Mouse (Mus musculus): ENCODE data around the gene Ikzf3.

The Ikzf3 gene

GRCm38 (mm10) chr11:98568326-98568725, 22.5 kb upstream of the Ikzf3 start:
- no peak for DNase-seq (ENCODE audit: low spot score)

- DNase-seq (ENCODE audit: low spot score), result no peak
Measured at GRCm38 (mm10) chr11:98563921-98564414, 18.1 kb upstream of the Ikzf3 start.

DNA sequence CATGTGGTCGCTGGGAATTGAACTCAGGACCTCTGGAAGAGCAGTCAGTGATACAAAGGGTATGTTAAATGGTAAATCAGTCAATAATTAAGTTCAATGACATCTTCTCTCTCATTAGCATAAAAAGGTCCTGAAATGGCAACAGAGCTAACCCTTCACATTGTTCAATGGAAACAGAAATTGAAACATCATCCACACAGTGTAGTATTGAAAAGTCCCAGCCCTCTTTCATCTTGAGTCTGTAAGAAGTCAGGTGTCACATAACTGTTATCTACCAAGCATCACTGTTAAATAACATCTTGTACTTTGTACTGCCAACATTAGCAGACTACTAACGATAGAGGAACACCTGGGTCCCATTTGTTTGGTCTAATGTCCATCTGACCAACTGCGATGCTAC, 17.2 kb upstream of the Ikzf3 start:
- no peak for DNase-seq (ENCODE audit: low spot score)

DNA sequence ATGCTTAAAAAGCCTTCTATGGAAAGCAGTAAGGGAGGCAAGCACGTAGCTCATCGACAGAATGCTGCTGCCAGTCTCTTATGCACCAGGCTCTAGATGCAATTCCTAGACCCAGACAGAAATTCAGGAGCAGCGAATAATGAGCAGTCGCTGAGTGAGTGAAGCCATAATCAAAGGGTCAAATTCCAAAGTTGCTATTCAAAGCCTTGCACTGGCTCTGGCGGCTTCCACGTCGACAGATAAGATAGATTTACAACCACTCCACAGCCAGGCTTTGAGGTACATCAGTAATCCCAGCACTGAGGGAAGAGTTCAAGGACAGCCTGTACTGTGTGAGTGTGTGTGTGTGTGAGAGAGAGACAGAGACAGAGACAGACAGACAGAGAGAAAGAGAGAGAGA, 15.1 kb upstream of the Ikzf3 start:
- peak; percentile 34 for DNase-seq (ENCODE audit: low spot score)

- no peak for DNase-seq (ENCODE audit: low spot score)
Measured at GRCm38 (mm10) chr11:98555124-98555700, 9.4 kb upstream of the Ikzf3 start.

- no peak for DNase-seq (ENCODE audit: low spot score)
Measured at GRCm38 (mm10) chr11:98553966-98554365, 8.1 kb upstream of the Ikzf3 start.

DNA sequence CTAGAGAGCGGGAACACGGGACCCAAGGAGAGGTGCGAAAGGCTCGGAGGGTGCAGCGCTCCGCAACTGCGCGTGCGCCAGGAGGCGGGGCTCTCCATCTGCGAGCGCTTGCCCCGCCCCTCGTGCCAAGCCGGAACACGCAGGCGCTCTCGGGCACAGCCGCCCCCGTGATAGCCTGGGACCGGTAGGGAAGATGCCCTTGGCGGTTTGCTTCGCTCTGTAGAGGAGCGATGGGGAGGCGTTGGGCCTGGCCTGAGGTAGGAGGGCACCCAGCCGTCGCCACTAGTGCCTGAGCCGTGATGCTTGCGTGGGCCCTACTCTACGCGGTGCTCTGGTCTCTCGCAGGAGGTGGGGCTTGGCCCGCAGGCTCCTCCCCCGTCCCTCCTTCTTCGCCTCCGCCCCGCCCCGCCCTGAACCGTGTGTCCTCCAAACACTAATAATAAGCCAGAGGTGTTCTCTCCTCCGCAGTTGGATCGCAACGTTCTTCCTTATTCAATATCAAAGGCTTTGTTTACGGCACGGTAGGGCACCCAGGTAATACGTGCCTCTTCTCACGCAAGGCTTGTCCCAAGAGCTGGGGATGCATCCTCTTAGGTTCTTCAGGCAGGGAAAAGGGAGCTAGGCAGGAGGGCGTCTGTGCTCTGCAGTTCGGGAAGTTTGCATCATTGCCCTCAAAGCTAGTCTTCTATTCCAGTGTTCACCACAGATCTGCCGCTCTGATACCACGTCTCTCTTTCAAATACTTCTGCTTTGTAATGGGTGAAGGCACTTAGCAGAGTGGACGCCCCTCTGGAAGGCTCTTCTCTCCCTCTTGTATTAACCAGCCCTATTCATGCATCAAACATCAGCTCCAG, 5.4 kb upstream of the Ikzf3 start, which contains the start of gene Zpbp2:
Zpbp2 (plus strand) TSS at position 123 of the 854 bp plus-strand sequence.
- DNase-seq (ENCODE audit: low spot score), result peak; percentile 94

GRCm38 (mm10) chr11:98550311-98550974, 4.6 kb upstream of the Ikzf3 start:
- DNase-seq (ENCODE audit: low spot score), result no peak

DNA sequence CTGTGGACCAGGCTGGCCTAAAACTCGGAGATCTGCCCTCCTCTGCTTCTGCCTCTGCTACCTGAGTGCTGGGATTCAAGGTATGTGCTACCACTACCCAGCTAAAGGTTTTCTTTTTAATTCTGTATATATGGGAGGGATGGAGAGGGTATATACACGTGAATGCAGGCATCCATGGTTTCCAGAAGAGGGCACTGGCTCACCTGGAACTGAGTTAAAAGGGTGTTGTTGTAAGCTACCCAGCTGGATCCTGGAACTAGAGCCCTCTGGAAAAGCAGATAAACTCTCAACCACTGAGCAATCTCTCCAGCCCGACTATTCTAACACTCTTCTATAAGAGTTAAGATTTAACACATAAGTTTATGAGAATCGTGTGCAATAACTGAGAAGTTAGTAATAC, 3.5 kb upstream of the Ikzf3 start:
- no peak for DNase-seq (ENCODE audit: low spot score)

GRCm38 (mm10) chr11:98547308-98547693, 1.5 kb upstream of the Ikzf3 start:
- DNase-seq (ENCODE audit: low spot score), result no peak

GRCm38 (mm10) chr11:98546529-98547307, 887 bp upstream of the Ikzf3 start:
- DNase-seq (ENCODE audit: low spot score), result no peak

DNA sequence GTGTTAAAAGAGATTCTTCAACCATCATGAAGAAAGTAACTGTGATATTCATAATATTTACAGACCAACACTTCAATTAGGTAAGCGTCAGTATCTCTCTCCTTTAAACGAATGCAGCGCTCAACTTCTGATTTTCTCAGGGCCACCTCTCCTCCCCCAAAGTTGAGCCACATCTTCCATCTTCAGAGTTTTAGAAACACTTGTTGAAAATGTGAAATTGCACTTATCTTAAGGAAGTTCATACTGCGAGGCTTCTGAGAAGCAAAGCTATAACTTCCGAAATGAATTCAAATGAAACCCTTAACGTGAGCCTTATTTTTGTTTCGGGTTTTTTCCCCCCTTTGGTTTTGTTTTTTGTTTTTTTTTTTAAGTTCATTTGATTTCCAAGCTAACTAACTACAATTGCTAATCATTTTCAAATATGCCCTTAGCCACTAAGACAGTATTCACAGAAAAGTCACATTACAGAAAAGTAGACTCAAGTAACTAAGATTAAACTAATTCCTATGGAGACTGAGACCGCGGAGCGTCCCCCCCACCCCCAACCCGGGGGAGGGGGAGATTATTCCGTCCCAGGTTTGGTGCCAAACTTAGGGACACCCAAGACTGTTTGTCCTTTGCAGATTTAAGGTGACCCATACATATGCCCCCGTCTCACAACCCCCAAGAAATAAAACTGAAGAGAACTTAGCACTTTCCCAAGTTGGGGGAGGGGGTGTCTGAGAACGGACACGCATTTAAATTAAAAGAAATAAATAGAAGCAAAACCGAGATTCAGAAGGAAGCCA, 747 bp downstream of the Ikzf3 start:
- DNase-seq (ENCODE audit: low spot score), result no peak

DNA sequence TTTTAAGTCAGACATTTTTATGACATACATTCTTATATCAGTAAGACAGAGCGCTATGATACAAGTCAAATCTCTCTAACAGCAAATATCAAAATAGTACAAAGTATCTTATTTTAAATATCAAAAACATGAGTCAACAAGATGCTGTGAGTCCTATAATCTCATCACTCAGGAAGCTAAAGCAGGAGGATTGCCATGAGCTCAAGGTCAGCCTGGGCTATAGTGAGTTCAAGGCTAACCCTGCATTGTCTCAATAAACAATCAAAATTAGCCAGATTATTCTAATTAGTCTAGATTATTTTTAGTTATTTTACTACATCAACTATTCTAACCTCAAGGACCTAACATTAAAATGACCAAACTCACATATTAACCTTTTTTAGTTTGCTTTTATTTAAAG, 2.4 kb downstream of the Ikzf3 start:
- DNase-seq (ENCODE audit: low spot score), result no peak

- DNase-seq (ENCODE audit: low spot score), result no peak
Measured at GRCm38 (mm10) chr11:98542553-98542952, 3.3 kb downstream of the Ikzf3 start.

- DNase-seq (ENCODE audit: low spot score), result no peak
Measured at GRCm38 (mm10) chr11:98540319-98540718, 5.5 kb downstream of the Ikzf3 start.

- DNase-seq (ENCODE audit: low spot score), result no peak
Measured at GRCm38 (mm10) chr11:98537480-98538034, 8.3 kb downstream of the Ikzf3 start.

GRCm38 (mm10) chr11:98526824-98527461, 18.9 kb downstream of the Ikzf3 start:
- DNase-seq (ENCODE audit: low spot score), result no peak

DNA sequence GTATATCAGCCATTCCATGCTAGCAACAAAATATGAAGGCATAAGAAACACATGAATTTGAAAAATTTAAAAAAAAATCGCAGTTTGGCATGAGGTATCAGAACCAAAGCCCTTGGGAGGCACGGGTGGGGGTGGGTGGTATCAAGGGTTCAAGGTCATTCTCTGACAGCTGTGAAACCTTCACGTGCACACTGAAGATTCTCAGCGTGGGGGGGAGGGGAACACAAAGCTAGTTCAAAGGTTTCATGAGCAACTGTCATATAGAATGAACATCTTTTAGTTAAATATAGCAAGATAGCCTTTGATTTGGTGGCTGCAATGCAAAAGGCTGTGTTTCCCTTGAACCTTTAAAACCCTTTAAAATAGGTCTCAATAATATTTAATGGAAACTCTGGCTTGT, 20.7 kb downstream of the Ikzf3 start:
- DNase-seq (ENCODE audit: low spot score), result no peak

- no peak for DNase-seq (ENCODE audit: low spot score)
Measured at GRCm38 (mm10) chr11:98520468-98520867, 25.4 kb downstream of the Ikzf3 start.

DNA sequence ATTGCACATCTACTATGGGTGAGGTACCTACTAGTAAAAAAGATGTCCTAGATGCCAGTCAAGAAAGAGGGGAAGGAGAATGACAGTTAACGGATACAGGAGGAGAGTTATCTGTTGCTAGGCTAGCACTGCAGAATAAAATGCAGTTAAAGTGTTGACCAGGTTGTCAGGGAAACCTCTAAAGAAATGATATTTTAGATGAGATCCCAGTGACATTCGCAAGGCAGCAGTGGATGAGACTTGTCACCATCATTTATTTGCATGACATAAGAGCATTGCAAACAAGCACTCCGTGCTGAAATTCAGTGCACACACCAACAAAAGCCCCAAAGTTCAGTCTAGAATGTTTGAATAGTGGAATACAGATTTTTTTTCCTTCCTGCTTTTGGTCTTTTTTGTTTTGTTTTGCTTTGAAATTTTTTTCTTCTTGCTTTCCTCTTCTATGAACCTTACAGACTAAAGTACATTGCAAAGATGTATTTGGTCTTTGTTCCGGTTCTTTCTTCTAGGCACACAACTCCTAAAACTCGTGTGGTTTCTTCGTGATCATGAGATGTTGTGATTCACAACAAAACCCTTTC, 32.4 kb downstream of the Ikzf3 start:
- no peak for DNase-seq (ENCODE audit: low spot score)

Data from embryo, embryonic 10 days (tissue).